Mouse (Mus musculus) heart, adult 11 months (tissue): ENCODE data around the gene Pakap.

Source experiments
- DNase-seq: peaks from one replicate; pipeline ENCODE4 v3.0.0; 2022

The Pakap gene

DNA sequence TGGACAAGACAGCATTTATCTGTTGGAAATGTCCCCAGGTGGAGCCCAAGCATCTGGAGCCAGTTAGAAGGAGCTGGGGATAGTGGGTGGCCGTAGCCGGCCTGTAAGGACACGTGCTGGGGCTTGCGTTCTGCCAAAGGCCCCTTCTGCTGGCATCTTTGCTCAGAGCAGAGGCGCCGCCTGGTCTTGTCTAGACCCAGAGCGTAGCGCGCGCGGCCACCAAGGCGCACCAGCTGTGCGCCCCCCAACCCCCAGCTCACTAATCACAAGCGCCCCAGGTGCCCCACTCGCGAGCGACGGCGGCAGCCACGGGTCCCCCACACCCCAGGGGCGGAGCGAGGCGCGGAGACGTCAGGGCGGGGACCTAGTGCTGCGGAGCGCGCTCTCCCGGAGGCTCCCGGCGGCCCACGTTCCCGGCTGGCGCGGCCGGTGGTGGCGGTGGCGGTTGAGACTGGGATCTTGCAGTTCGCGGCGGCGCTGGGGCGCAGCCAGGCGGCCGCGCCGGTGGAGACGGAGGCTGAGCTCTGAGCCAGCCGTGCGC lies at the start of gene Pakap:
Gene Pakap (plus strand): TSS at position 514 of the 541 bp plus-strand sequence.
- peak; percentile 97 for DNase-seq

DNA sequence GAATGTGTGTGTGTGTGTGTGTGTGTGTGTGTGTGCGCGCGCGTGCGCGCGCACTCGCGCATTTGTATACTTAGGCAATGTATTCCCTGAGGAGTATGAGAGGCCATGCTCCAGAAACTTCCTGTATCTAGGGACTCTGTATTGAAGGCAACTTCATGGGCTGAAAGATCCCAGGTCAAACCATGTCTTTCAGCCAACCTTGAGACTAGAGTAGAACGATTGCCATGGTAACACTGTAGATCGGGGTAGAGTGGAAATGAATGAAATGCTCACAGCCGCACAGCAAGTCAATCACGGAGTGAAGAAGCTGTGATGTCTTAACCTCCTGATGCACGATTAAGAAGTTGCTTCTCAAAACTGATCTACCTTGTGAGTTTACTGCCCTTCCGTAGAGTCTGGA lies 44.5 kb upstream of the Pakap start:
- DNase-seq: peak; percentile 84

DNA sequence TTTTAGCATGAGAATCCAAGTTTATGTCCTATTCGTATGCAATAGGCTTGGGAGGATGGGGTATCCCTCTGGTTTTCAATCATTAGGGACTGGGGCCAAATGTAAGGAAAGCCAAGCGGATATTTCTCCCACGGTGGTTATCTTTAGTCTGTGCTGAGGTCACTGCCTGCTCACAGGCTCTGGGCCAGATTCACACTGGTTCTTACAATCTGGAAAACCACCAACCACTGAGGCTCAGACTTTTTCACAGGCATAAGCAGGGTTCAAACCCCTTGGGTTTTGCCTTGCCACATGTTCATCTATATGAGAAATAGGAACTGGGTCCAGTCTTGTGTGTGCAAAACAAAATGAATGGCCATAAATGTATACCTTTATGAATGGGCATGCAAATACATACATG lies 43.5 kb upstream of the Pakap start:
- DNase-seq: peak; percentile 95

DNA sequence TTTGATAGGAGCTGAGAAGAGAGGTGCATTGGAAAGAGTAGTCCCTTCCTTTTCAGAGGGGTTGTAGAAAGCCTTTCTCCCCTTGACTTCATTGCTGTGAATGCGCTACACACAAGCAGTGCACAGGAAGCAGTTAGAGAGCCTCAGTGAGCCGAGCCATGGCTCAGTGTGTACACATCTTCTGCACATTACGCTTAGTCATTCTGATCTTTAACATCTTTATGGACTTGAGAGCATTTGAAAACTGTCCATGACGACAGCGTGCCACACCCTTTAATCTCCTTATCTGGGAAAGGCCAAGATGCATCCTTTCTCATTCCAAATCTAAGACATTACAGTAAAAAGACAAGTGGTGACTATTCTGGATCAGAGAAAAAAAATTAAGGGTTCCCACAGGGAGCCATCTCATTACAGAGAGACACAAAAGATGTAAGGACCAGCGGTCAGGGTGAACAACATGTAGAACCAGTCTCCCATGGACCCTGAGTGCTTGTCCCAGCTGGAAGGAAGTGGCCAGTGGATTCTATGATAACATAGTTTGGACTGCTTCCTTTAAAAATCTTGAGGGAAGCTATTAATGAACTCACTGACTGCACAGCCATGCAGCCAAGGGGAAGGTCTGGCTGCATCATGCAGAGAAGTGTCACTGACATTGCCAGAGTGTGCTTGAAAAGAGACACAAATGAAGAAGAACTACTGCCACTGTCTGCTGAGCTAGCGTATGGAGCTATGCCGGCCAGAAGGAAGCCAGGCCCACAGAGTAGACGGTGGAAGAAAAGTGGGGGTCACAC lies 42.6 kb upstream of the Pakap start:
- DNase-seq: peak; percentile 95

DNA sequence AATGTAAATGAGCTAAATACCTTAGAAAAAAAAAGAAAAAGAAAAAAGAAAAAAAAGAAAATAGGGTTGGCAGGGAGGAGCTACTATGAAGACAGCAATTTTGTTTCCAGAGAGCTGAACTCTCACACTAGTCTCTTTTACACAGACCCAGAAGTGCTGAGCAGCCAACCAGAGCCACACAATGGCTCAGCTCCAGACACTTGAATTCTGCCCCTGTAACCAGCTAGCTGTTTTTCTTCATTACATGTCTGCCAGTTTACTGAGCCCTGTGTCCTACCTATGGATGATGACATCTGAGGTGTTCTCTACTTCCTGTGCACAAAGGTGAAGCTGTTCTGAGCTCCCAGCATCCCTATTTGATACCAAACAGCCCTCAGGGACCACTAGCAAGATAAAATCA lies 39.7 kb upstream of the Pakap start:
- DNase-seq: peak; percentile 28

DNA sequence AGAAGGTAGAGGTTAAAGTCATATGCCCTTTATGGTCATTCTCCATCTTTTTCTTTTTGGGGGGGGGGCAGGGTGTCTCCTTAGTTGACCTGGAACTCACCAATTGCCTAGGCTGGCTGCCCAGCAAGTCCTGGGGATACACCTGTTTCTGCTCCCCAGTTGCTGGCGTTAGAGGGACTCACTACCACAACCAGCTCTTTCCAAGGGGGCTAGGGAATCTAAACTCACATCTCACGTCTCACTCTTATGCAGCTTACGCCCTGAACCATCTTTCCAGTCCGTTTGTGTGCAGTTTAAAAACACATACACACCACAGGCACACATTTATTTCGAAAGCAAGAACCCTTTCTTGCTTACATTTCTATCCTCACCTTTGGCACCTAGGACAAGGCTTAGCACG lies 34.3 kb upstream of the Pakap start:
- peak; percentile 52 for DNase-seq

DNA sequence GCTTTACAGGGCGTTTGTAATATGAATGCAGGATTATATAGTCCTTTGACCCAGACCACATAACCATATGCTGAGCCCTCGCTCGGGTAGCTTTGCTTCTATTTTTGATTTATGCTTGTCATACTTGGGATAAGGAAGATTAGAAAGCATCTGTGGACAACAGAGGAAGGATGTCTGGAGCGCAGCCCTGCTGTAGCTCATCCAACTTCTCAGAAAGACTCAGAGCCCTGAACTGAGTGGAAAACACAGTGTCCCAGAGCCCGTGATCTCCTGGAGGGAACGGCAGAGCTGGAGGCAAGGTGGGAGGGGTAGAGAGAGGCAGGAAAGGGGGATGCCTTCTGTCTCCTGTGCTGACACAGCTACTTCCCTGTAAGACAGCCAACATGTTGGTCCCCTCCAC lies 33.7 kb upstream of the Pakap start:
- DNase-seq: peak; percentile 92

DNA sequence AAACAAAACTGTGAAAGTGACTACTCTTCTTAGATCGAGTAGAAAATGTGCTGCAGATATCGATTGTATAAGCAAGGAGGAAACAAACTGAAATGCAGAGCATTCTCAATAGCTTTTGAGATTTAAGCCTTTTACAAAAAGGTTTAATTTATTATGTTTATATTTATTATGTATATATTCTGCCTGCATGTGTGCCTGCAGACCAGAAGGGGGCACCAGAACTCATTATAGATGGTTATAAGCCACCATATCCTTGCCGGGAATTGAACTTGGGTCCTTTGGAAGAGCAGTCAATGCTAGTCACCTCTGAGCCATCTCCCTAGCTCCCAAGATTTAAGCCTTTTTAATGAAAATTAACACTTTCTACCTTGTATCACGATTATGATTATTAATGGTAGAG lies 32.9 kb upstream of the Pakap start:
- no peak for DNase-seq

DNA sequence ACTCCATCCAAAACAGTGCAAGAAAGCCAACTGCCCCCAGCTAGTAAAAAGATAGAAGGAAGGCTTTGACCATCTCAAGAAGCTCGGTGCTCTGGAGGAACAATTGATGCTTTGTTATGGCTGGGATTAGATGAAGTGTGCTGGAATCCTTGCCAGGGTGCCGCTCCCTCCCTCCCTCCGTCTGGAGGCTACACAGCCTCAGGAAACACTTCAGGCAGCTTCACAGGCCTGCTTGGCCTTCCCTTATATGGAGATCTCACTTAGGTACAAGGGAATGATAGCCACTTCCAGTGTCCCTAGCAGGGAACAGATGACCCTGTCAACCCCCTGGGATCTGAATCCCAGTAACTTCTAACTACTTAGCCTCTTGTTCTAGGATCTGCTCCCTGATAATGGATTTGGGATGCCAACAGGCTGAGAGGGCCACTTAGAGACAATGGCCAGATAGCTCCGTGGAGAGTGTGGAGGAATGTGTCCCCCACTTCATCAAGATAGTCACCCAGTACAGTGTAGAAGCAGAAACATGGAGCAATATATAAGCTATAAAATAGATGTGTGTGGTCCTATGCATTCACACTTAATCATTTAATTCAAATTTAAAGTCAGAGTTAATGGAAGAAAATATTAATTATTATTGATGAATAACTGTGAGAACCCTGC lies 29.8 kb upstream of the Pakap start:
- DNase-seq: no peak

DNA sequence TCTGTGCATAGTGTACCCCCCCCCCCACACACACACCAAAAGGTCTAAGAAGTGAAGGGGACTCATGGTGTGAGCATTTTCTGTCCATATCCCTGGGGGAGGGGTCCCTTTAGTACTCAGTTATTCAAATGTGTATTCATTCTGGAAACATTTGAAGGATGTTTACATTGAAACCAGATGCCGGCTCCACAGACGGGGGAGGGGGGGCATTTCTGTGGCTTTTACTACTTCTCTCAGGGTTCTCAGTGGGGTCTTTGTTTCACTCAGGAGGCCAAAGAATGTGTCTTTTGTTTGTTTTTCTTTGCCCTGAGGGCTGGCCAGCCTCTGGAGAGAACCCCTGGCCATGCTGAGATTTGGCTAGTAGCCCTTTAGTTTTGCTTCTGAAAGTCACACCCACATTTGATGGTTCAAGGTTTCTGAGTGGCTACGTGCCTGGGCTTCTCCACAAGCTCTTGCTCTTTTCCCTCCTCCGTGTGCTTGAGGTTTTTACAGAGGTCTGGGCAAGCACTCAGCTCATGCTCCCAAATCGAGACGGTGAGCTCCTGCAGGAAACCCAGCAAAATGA lies 24.2 kb upstream of the Pakap start:
- no peak for DNase-seq

DNA sequence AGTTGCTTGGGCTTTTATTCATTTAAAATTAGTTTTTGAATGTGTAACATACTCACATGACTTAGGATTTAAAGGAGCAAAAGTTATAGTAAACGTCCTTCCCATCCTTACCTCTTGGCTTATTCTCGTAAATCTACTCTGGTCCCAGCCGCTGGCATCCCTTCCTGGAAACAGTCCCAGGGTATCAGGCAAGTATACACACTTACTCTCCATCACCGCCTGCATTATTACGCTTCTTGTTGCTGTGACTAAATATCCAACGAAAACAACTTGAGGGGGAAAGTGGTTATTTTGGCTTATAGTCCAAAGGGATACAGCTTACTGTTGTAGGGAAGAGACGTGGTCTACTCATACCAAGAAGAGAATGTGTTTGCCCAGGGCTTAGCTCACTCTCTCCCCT lies 20.2 kb upstream of the Pakap start:
- DNase-seq: no peak

DNA sequence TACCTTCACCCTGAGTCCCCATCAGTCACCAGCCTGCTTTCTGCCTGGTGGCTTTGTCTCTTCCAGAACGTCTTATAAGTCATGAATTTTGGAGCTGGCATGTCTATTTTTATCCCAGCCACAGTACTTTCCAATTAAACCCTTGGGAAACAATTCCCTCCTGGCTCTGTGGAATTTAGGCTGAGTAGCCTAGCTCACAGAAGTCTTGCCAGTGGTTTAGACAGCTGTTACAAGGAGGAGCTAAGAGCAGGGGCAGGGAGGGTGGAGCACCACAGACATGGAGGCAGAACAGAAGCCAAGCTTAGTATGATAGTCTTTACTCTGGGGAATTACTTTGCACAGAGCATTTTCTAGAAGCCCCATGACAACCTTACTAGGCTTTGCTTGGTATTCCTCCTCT lies 17.8 kb upstream of the Pakap start:
- DNase-seq: peak; percentile 96

DNA sequence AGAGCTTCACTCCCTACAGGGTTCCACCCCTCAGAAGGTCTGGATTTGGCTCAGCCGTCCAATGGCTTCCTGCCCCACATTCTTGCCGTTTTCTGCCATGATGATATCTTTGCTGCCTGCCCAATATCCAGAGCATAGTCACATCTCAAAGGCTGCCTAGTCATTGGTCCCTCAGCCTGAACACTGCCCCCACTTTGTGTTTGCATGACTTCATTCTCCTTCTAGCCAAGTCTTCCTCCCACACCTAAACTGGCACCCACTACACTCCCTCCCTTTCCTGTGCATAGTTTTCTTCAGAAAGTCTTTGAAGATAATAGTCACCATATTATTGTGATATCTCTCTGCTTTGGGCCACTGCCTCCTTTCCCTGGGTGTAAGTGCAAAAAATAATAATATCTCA lies 10.9 kb upstream of the Pakap start:
- no peak for DNase-seq

DNA sequence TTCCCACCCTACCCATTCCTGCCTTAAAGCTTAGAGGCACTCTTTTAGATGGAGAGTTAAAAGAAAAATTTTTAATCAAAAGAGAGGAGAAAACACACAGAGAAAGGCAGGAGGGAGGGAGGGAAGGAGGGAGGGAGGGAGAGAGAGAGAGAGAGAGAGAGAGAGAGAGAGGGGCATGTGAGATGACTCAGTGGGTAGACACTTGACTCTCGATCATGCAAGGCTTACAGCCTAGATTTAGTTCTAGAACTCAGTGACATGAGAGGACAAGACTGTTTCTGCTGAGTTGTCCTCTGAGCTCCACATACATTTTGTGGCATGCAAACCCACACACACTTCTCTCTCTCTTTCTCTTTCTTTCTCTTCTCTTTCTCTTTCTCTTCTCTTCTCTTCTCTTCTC lies 8.5 kb upstream of the Pakap start:
- no peak for DNase-seq

DNA sequence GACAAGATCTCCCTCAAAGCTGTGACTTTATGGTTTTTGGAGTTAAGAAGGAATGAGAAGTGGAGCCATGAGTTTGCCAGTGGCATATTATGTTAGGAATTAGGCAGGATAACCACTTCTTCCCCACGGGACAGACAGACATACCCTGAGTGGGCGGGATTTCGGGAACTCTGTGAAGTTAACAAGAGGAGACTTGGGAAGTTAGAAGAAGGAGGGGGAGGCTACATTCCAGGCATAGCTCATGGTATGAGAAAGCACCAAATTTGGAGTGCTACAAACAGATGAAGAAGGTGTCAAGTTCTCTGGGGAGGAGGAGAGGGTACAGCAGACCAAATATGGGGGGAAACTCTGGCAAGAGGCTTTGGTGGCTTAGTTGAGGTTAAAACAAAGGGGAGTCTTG lies 8.0 kb upstream of the Pakap start:
- no peak for DNase-seq

DNA sequence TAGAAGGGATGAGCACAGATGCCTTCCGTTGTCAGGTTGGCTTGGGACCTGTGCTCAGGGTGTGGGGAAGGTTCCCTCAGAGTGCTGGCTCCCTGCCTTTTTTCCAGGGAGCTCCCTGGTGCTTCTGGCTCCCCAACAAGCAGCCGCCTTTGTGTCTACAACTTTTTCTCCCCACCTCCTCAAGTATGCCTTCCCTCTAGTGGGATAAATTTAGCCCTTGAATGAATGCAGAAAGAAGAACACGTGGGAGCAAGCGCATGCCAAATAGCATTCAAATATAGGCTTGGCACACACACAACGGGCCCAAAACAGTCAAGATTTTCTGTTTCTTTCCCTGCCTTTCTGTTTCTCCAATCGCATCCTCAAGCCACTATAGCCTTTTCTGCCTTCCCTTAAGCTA lies 6.9 kb upstream of the Pakap start:
- peak; percentile 94 for DNase-seq

DNA sequence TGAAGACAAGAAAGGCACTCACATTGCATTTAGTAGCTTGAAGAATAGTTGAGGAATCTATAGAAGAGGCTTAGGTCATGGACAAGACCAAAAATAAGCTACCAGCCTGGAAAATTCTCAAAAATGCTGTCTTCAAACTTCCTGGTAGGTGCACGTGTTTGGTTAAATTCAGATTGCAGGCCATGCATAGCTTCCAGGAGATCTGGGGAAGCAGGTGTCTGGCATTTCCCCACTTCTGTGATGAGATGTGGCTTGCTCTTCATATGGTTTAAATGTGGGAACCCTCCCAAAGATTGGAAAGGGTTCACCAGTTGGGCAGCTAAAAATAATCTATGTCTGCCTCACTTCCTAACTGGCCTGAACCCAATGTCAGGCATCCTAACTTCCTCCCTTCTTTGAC lies 2.7 kb upstream of the Pakap start:
- no peak for DNase-seq

DNA sequence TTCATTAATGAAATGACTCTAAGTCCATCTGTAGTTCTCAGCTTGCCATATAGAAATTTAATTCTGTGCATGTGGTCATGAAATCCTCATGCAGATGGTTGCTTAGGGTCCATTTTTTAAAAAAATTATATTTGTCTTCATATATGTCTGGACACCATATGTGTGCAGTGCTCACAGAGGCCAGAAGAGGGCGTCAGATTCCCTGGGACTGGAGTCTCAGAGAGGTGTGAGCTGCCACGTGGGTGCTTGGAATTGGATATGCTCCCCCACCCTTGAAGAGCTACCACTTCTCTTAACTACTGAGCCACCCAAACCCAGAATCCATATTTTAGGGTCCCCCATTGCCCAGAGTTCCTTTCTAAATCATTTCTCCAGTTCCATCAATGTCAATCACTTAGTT lies 2.2 kb upstream of the Pakap start:
- no peak for DNase-seq

DNA sequence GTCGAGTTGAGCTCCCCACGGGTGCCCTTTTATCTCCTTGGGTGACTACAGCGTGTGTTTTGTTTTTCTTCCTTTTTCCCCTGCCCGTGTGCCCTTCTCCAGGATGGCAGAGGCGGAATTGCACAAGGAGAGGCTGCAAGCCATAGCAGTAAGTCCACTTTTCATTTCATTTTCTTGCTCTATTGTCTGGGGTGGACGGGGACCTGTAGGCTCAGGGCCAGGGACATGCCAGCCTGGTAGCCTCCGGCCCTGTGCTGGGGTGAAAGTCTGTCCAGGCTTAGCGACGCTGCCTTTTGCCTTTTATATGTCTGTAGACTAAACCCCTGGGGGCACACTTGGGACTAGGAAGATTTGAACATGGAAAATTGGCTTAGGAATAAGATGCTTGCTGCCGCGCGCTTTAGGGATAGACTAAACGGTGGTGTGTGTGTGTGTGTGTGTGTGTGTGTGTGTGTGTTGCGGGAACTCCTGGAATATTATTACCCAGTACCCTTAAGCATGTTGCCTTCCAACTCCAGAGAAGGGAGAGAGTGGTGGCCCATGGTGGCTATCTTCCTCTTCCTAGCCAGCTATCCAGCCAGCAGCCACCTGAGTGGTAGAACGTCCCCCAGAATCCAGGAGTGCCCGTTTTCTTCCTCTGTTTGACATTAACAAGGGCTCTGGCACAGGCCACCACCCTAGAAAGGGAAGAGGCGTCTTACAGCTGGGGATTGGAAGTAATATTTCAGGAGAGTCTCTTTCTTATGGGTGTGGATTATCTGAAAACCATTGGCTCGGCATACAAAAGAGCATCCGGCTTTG lies 489 bp downstream of the Pakap start:
- no peak for DNase-seq

DNA sequence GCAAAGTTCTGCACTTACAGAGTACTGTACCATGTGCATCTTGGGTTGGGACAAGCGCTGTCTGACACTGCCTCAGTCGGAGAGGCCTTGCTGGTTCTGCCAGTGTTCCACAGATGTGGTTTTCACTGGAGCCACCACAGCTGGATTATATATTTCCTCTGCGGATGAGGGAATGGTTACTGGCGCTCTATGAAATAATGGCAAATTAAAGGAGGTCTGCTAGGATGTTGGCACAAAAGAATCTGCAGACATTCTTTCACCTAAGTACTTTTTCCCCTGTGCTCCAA lies 1.0 kb downstream of the Pakap start:
- DNase-seq: no peak

DNA sequence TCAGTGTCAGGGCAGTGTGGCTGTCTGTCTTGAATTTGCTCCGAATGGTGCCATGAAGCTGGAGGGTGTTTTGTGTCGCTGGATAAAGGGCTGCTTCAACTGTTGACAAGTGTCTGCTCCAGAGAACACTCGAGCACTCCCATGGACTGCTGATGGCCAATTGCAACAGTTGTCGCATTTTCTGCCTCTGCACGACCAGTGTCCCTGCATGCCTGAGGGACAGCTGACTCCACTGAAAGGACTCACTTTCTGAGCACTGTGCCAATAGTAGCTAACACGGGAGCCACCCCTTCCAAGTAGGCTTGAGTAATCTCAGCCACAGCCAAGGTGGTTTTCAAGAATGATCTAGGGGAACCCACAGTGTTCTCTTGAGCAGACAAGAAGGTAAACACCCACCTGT lies 1.7 kb downstream of the Pakap start:
- peak; percentile 93 for DNase-seq

DNA sequence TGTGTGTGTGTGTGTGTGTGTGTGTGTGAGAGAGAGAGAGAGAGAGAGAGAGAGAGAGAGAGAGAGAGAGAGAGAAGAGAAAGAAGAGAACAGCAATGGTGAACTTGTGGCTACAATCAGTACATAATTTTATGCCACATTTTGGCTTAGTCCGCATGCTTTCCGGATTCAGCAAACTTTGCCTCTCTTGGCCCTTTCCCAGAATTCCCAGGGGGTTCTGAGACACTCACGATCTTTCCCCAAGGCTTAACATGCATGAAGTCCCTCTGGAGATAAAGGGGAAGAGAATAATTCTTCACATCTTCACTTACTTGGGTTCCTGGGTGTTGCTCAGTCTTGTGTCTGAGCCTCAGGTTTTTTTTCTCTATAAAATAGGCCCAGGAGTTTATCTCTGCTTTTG lies 2.2 kb downstream of the Pakap start:
- no peak for DNase-seq

DNA sequence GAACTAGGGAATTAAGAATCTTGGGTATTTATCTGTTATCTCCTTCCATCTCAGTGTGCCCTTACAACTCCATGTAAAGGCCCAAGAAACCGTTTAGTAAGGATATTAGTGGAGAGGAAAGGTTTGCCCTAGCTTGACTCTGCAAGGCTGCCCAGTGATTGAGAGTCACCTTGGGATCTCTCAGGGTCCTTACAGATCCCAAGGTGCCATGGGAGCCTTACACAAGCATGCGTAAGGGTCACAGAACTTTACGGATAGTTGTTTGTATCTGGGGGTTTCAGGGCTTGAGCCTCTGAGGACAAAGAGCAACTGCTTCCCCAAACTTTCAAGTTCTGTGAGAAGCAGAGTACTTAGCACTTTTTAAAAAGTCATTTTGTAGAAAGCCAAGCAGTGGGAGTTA lies 6.2 kb downstream of the Pakap start:
- DNase-seq: no peak

DNA sequence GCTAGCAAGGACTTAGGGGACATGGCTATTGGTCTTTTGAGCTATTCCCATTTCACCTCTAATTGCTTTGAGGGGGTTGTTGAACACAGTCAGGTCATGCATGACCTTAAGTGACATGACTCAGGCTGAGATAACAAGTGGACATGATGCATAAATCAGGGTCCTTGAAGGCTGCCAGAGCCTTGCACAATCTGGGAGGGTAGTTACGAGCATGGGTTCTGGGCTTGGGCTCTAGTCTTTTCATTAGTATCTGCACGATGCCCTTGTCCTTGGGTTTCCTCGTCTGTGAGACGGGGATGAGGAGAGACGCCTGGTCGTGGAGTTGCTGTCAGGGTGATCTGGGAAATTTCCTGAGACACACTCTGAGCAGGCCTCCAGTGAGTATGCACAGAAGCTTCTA lies 6.7 kb downstream of the Pakap start:
- no peak for DNase-seq
